Comparison of ENCODE assay signal across 19 mouse cellular contexts in genomic region chr2:74734451-74734850, GRCm38 (mm10). TPM values are rescaled to one million over a fixed set of nuclear protein-coding genes. Genes with fewer than 3 reads are reported as not detected.
DNase-seq lines count a peak whose midpoint lies in the region; ATAC-seq lines count a peak whose summit lies in the region.
"Had no signal": no experiment of that assay in that cellular context is flagged by ENCODE, and none has a peak within 500 bp of the region (broad histone marks: within the 10 kb centered on the region; RNA-seq: fewer than 3 reads in every experiment).

No protein-coding gene starts in this region.

- peak overlapping the region; percentile 95 for H3K27ac ChIP-seq in kidney, embryonic 14.5 days (ENCODE audit: low read depth, low read length)
- H3K27ac ChIP-seq in hindbrain, embryonic 13.5 days: peak overlapping the region; percentile 99
- H3K27ac ChIP-seq: embryonic facial prominence, embryonic 12.5 days; forebrain, embryonic 13.5 days had no signal

- H3K4me2 ChIP-seq in kidney, embryonic 14.5 days (replicated peaks; ENCODE audit: low read depth, low read length): peak overlapping the region; percentile 74
- H3K4me2 ChIP-seq in hindbrain, embryonic 13.5 days: peak overlapping the region; percentile 83
- H3K4me2 ChIP-seq: embryonic facial prominence, embryonic 12.5 days; forebrain, embryonic 13.5 days; lung, embryonic 14.5 days had no signal

- no peaks in the 10 kb centered on the region for H3K9me3 ChIP-seq in kidney, embryonic 14.5 days (ENCODE audit: control insufficient read depth, low read length)
- no peaks in the 10 kb centered on the region for H3K9me3 ChIP-seq in hindbrain, embryonic 13.5 days
- H3K9me3 ChIP-seq: embryonic facial prominence, embryonic 12.5 days; forebrain, embryonic 13.5 days had no signal

- peaks cover 2% of the 10 kb centered on the region; the same call in 1 of the 2 replicates for H3K27me3 ChIP-seq in kidney, embryonic 14.5 days (ENCODE audit: control insufficient read depth, insufficient read depth, low read length)
- peaks cover 77% of the 10 kb centered on the region for H3K27me3 ChIP-seq in hindbrain, embryonic 13.5 days

- peaks cover 58% of the 10 kb centered on the region for H3K4me1 ChIP-seq in kidney, embryonic 14.5 days (ENCODE audit: control insufficient read depth, insufficient read depth, low read length)
- H3K4me1 ChIP-seq in hindbrain, embryonic 13.5 days (replicated peaks): peaks cover 24% of the 10 kb centered on the region
- H3K4me1 ChIP-seq: embryonic facial prominence, embryonic 12.5 days had no signal

- WGBS in kidney, embryonic 14.5 days: 1% methylated on average over 13 of the region's 13 CpGs
- 1% methylated on average over 13 of the region's 13 CpGs for WGBS in hindbrain, embryonic 13.5 days

- H3K4me3 ChIP-seq in kidney, embryonic 14.5 days (ENCODE audit: low read length): peak overlapping the region; percentile 34; the same call in 1 of the 2 replicates
- peak overlapping the region; percentile 51 for H3K4me3 ChIP-seq in hindbrain, embryonic 13.5 days
- H3K4me3 ChIP-seq: embryonic facial prominence, embryonic 12.5 days; forebrain, embryonic 13.5 days had no signal

- ATAC-seq in kidney, embryonic 14.5 days (ENCODE audit: low FRiP score, low TSS enrichment): no peak
- no peak for ATAC-seq in hindbrain, embryonic 13.5 days (ENCODE audit: low FRiP score)
- ATAC-seq: forebrain, embryonic 13.5 days had no signal

- DNase-seq in kidney, adult 8-10 months: no peak
- DNase-seq in embryo, embryonic 11 days: peak; percentile 76
- DNase-seq in mesoderm, embryonic 11.5 days (ENCODE audit: low read depth, low spot score): peak; percentile 91
- DNase-seq in gastrocnemius, adult 18-20 months (ENCODE audit: low spot score): no peak
- no peak for DNase-seq in adipocyte (ENCODE audit: low spot score)
- no peak for DNase-seq in thymus, postnatal 10 days (ENCODE audit: low spot score in 2 of 2)
- DNase-seq: B cell, adult 2 months; cerebellum, adult 11-12 months; gastrocnemius, postnatal 14 days; kidney, adult 18-20 months; layer of hippocampus, postnatal 36 days; lung, embryonic 14.5 days; thymus, postnatal 14 days had no signal

- H3K9ac ChIP-seq in kidney, embryonic 14.5 days (ENCODE audit: low read depth, low read length): peak overlapping the region; percentile 67; the same call in 1 of the 2 replicates
- peak overlapping the region; percentile 96 for H3K9ac ChIP-seq in hindbrain, embryonic 13.5 days
- H3K9ac ChIP-seq: embryonic facial prominence, embryonic 12.5 days; forebrain, embryonic 13.5 days; lung, embryonic 14.5 days had no signal

- H3K36me3 ChIP-seq in kidney, embryonic 14.5 days (ENCODE audit: control insufficient read depth, insufficient read depth, low read length): peaks cover 1% of the 10 kb centered on the region; the same call in 1 of the 2 replicates
- H3K36me3 ChIP-seq in hindbrain, embryonic 13.5 days: no peaks in the 10 kb centered on the region
- H3K36me3 ChIP-seq: embryonic facial prominence, embryonic 12.5 days had no signal

RNA-seq across cellular contexts. Expression of gene Gm28230, which starts 7.9 kb away (rescaled TPM):
- 2.3 and 4.0 TPM in 2 replicates for polyA plus RNA-seq in kidney, embryonic 14.5 days (2014; fragmentation: Nextera tagmentation; extraction: Ambion mirVana)
- polyA plus RNA-seq in hindbrain, embryonic 13.5 days (2015; fragmentation: Nextera tagmentation; extraction: Ambion mirVana): 1.3 and 1.5 TPM in 2 replicates
- under 1 TPM; 0.07 to 0.19 TPM for total RNA-seq in gastrocnemius, adult 18-20 months (2021)
- total RNA-seq: layer of hippocampus, postnatal 36 days; megakaryocyte, adult 5-6 weeks had no signal
- polyA plus RNA-seq: embryonic facial prominence, embryonic 12.5 days; forebrain, embryonic 13.5 days; heart, embryonic 16.5 days; lung, embryonic 14.5 days had no signal

RNA-seq across cellular contexts. Expression of gene Hoxd4, which starts 22.7 kb away (rescaled TPM):
- polyA plus RNA-seq in kidney, embryonic 14.5 days (2014; fragmentation: Nextera tagmentation; extraction: Ambion mirVana): 6.3 and 18.7 TPM in 2 replicates
- 4.1 and 4.2 TPM in 2 replicates for polyA plus RNA-seq in hindbrain, embryonic 13.5 days (2015; fragmentation: Nextera tagmentation; extraction: Ambion mirVana)
- total RNA-seq in gastrocnemius, adult 18-20 months (2021): 1 to 10 TPM; 1.0 to 1.3 TPM
- total RNA-seq: layer of hippocampus, postnatal 36 days; megakaryocyte, adult 5-6 weeks had no signal
- polyA plus RNA-seq: forebrain, embryonic 13.5 days; lung, embryonic 14.5 days had no signal

RNA-seq across cellular contexts. Expression of gene Hoxd3, which starts 22.7 kb away (rescaled TPM):
- 12.3 and 12.6 TPM in 2 replicates for polyA plus RNA-seq in kidney, embryonic 14.5 days (2014; fragmentation: Nextera tagmentation; extraction: Ambion mirVana)
- 76.0 and 82.5 TPM in 2 replicates for polyA plus RNA-seq in hindbrain, embryonic 13.5 days (2015; fragmentation: Nextera tagmentation; extraction: Ambion mirVana)
- total RNA-seq in gastrocnemius, adult 18-20 months (2021): not detected
- total RNA-seq: gastrocnemius, postnatal 14 days; layer of hippocampus, postnatal 36 days had no signal
- polyA plus RNA-seq: forebrain, embryonic 13.5 days; lung, embryonic 14.5 days had no signal

RNA-seq across cellular contexts. Expression of gene Hoxd1, which starts 28.3 kb away (rescaled TPM):
- 1.8 and 1.9 TPM in 2 replicates for polyA plus RNA-seq in kidney, embryonic 14.5 days (2014; fragmentation: Nextera tagmentation; extraction: Ambion mirVana)
- polyA plus RNA-seq in hindbrain, embryonic 13.5 days (2015; fragmentation: Nextera tagmentation; extraction: Ambion mirVana): 1.6 and 2.5 TPM in 2 replicates
- total RNA-seq in gastrocnemius, adult 18-20 months (2021): not detected
- total RNA-seq: gastrocnemius, postnatal 14 days; megakaryocyte, adult 5-6 weeks had no signal
- polyA plus RNA-seq: forebrain, embryonic 13.5 days; heart, embryonic 16.5 days had no signal

RNA-seq across cellular contexts. Expression of gene Hoxd8, which starts 30.0 kb away (rescaled TPM):
- 45.0 and 45.2 TPM in 2 replicates for polyA plus RNA-seq in kidney, embryonic 14.5 days (2014; fragmentation: Nextera tagmentation; extraction: Ambion mirVana)
- polyA plus RNA-seq in hindbrain, embryonic 13.5 days (2015; fragmentation: Nextera tagmentation; extraction: Ambion mirVana): 0.79 and 1.5 TPM in 2 replicates
- total RNA-seq in gastrocnemius, adult 18-20 months (2021): 10 to 100 TPM; 32.2 to 40.3 TPM
- total RNA-seq: layer of hippocampus, postnatal 36 days; megakaryocyte, adult 5-6 weeks had no signal
- polyA plus RNA-seq: forebrain, embryonic 13.5 days had no signal

Comparison
In these comparisons a context has a peak if more than half of its experiments do, and no peak if none do; other contexts are left out.
1. DNase-seq: peak in embryo, embryonic 11 days (single experiment) and mesoderm, embryonic 11.5 days (single experiment); none in kidney, adult 8-10 months (0 of 2), gastrocnemius, adult 18-20 months (single experiment), adipocyte (single experiment) and thymus, postnatal 10 days (0 of 2).